Mouse (Mus musculus) megakaryocyte, adult 5-6 weeks (primary cell): ENCODE measurements around the gene Ano7. TPM values are rescaled to one million over a fixed set of nuclear protein-coding genes. Genes with fewer than 3 reads are reported as not detected.

ENCODE experiments used
- ATAC-seq: 2 replicates; pipeline ENCODE4 v1.8.0; 2016; ENCODE audit warnings: mild to moderate bottlenecking, inconsistent platforms; ENCODE audit not compliant: poor library complexity, severe bottlenecking
- total RNA-seq, 2 experiments: library from RNA; stranded (forward) in 1 of 2; stranded (reverse) in 1 of 2; fragments of 153-499, 151-499 nt in 1 of 2; fragments of 221-1000, 200-1000 nt in 1 of 2; gene quantifications; 2 replicates each; pipeline versions ENCODE4 v1.2.3 to v1.2.4; 2015 to 2017

Ano7 gene
- not detected in 2 replicates for total RNA-seq (2015)
- 1.2 TPM in 1 of 2 replicates, not detected in the other for total RNA-seq (2017)

DNA sequence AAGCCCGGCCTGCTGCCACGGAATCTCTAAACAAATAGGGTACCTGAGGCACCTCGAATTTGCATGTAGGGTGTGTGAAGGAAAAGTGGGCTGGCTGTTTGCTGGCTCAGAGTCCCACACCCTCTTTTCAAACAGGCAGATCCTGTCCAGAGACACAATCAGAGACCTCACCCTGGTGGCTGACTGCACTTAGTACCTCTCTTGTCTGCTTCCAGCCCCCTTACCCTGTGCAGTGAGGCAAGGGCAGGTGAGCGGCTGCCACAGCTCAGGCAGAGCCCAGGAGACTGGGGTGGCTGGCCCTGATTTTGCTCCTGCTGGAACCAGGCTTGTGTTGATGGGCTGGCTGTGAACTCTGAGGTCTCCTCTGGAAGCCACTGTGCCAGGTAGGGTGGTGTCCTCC, at the start of gene Ano7:
Gene Ano7, plus strand, starts transcription at position 266 of the 400 bp plus-strand sequence.
- ATAC-seq, result no peak

DNA sequence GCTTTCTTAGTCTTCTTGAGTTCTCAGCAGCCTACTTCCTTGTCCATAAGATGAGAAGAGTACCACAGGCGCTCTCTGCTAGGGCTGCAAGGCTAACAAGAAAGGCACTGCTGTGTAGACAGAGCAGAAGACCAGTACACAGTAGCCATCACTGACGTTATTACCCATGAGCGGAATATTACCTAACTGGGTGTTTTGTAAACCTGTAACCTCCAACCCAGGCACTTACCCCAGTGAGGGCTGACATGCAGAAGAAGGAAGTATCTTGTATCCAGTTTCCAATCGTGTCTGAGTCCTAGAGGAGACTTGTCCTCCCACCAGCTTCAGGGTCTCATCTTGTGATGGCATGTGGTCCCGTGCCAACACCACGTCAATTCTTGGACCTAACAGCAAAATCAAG, 49.8 kb upstream of the Ano7 start:
- peak; percentile 95 for ATAC-seq

DNA sequence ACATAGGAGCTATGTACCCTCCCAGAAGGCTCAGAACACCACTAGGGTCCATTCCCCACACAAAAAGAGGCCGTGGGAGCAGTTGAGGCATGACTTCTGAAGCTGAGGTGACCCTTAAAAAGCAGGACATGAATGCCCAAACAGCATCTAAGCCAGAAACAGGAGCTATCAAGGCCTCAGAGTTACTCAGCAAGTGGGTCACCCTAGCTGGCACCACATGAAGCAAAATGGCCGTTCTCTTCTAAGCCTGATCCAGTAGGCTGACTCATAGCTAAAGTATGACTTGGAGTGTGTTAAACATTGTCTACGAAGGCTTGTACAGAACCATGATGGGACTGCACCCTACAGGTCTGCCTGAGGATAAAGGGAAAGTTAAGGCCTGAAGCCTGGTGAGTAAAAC, 47.3 kb upstream of the Ano7 start:
- no peak for ATAC-seq

DNA sequence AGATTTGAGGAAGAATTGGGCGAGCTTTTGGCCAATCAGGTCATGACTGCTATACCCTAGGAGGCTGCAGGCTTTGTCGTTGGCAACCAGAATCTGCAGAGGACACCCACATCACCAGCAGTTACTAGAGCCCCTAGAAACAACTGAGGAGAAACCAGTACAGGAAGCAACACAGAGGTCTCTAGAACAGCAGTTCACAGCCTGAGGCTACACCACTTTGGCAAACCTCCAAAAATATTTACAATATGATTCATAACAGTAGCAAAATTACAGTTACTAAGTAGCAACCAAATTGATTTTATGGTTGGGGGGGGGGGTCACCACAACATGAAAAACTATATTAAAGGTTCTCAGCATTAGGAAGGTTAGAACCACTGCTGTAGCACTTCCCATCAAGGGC, 39.1 kb upstream of the Ano7 start:
- no peak for ATAC-seq

DNA sequence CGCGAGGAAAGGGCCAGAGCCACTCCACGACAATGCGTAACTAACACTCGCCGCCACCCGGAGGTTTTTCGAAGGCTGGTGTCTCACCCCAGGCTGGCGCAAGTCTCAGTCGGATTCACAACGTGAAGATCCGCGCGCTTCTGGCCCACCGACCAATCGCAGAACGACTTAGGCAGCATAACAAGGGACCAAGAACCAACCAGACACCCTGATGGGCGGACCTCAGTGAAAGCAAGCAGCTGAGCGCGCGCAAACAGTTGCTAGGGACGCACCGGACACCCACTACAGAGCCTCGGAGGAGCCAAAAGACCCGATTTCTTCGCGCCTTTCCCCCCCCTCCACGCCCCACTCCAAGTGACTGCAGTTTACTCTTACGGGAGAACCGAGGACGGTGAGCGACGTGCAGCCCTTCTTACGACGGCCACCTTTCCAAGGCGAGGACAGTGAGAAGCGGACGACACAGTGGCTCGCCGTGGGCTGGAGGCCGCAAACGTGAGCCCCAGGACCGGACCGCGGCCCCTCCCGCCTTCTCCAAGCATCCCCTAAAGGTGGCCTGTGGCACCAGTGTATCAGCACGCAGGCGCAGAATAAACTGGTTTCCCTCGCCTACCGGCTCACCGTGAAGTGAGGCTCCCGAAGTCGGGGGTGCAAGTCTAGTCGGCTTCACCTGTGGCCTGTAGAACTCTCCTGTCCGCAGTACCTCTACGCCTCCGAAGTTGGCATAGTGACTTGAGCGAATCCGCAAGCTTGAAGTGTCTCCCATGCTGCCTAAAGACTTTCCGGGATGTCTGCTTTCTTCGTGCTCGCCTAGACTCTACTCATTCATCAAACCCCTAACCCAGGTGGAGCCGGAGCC, 30.9 kb upstream of the Ano7 start, which contains the start of the genes Ppp1r7 and Pask:
Gene Ppp1r7, plus strand, starts transcription at position 207 of the 856 bp plus-strand sequence.
Gene Pask, minus strand, starts transcription at position 835 of the 856 bp plus-strand sequence.
- peak; percentile 87 for ATAC-seq

DNA sequence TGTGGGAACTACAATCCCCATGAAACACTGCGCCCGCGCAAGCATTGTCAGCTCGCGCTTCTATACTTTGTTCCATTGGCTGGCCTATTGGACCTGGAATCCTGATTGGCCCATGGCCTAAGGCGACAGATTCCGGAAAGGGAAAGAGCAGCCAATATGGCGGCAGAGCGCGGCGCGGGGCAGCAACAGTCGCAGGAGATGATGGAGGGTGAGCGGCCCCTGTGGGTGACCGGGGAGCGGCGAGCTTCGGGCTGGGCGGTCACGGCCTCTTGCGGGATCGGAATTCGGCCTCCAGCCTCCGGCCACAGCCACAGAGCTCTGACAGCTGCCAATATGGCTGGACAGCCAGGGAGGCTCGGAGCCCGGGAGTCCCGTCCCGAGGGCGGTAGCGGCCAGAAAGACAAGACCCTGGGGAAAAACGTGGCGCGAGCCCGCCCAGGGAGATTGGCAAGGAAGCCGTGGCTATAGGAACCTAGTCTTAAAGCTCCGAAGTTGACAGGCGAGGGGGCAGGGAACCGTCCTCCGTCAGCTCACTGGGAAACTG, 30.2 kb upstream of the Ano7 start:
- peak; percentile 87 for ATAC-seq

DNA sequence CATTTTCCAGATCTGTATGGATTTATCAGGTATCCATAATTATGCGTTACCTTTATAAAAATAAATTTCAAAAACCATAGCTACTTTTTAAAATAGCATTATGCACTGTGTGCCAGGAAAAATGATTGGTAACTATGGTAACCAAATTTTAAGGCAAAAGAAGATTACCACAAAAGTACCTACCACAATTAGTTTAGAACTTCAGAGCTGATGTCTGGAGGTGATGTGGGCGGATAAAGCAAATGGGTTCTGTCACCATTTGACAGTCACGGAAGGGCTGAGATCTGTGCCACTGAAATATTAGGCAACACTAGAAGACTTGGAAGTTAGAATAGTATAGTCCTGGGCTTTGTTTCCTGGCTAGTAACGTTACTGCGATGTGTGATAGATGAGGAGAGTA, 26.6 kb upstream of the Ano7 start:
- ATAC-seq, result no peak

DNA sequence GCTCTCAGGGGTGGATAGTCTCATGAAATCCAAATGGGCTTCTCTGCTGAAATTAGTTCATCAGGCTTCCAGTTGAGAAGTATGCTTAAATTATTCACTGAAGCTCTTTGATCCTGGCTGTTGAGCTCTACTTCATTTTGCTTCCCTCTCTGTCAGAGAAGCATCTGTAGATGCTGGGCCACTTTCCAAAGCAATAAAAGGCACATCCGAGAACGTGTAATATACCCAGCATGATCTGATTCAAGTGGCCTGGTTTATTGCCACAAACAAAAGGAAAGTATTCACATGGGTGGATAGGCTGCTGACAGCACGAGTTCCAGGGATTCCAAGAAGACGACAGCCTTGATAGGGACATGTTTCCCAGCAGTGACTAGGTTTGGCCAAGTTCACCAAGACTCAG, 24.0 kb upstream of the Ano7 start:
- no peak for ATAC-seq

DNA sequence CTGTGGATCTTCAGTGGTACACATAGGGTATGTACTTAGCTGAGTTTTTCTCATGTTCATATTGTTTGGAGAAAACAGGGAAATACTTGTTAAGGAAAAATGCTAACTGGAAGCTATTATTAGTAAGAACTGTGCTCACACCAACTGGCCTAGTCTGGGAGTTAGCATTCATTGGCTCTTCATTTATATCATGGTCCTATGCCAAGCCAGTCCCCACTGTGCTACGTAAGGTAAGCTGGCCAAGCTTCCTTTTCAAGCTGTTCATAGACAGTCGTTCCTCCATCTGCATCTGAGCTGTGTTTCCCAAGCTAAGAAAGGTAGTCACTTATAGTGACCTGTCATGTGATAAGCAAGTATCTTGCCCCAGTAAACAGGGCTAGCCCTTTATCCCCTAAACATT, 21.0 kb upstream of the Ano7 start:
- ATAC-seq, result no peak

DNA sequence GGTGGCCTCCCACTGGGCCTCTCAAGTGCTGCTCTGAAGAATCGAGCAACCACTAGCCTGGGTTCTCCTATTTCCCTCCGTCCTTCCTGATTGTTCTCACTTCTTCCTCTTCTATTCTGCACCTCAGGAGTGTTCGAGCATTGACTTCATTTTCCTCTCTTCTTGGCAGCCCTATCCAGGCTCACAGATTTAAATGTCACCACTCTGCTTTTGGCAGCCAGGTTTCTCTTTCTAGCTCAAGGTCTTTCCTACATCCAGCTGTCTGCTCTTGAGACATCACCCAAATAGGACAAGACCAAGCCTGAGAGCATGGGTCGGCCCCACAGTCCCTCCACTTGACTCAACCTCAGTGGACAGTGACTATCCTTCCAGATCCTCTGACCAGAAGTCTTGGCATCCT, 11.1 kb upstream of the Ano7 start:
- no peak for ATAC-seq

DNA sequence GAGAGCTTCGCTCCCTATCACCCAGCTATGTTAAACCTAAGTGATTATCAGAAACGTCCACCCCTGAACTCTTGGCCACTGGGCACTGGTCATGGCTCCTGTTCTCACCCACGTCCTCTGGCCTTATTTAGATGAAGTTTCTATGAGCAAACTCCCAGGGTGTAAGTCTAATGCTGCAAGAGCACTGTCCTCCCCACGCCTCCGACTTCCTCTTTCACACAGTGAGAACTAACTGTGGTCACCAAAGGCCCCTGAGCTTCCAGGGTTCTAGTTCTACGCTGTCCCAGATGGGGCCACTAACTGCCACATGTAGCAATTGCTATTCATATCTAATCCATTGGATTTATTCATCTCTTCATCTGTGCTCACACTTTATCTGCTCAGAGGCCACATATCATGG, 8.1 kb upstream of the Ano7 start:
- peak; percentile 56; the same call in 1 of the 2 replicates for ATAC-seq

DNA sequence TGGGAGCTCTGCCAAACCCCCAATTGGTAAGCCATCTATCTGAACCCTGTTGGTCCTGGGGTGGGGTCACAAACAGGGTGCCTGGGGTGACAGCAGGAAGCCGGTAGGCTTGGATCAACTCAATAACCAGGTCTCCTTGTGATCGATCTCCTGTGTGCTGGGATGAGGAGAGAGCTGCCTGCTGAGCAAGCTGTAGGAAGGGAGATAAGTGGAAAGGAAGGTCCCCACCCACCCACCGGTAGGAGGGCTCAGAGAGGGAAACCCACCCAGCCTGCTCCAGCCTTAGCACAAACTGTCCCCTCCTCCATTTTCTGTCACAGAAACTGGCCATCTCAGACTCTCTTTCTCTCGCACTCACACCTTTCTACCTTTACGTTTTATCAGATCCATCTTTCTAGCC, 3.6 kb downstream of the Ano7 start:
- no peak for ATAC-seq

DNA sequence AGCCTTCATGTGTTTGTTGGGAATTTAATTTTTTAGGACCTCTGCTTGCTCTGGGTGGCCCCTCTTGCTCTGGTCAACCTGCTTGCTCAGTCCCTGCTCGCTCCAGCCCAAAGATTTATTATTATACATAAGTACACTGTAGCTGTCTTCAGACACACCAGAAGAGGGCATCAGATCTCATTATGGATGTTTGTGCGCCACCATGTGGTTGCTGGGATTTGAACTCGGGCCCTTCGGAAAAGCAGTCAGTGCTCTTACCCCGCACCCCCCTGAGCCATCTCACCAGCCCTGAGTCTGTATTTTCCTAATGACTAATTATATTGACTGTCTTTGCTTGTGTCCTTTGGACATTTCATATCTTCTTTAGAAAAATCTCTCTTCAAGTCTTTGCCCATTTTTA, 5.4 kb downstream of the Ano7 start:
- ATAC-seq, result no peak

DNA sequence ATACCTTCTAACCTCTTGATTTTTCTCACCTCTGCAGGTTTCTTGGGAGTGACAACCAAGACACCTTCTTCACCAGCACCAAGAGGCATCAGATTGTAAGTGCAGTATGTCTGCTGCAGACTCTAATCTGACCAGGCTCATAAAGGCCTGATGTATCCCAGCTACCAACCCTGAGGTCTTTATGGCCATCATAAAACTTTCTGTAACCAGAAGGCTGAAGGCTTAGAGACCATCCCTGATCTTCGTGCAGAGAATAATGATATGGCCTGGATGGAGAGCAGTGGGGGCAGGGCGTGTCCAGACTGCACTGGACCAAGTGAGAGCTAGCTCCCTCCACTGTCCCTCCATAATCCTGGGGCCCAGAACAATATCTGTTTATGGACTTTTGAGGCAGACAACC, 13.5 kb downstream of the Ano7 start:
- ATAC-seq, result no peak

DNA sequence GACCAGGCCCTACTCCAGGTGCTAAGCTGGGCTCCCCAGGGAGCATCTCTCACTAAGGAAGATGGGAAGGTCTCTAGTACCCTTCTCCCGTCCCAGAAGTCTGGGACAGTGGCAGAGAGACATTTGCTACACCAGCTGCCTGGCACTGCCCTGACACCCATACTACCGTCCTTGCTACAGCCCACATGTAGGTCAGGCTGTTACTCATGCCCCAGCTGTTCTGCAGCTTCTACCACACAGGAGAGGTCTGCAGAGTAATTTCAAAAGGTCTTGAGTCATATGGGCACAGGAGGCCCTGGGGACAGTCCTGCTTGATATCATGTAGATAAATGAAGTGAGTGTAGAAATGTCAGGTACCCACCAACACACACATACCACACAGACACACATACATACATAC, 15.2 kb downstream of the Ano7 start:
- no peak for ATAC-seq

DNA sequence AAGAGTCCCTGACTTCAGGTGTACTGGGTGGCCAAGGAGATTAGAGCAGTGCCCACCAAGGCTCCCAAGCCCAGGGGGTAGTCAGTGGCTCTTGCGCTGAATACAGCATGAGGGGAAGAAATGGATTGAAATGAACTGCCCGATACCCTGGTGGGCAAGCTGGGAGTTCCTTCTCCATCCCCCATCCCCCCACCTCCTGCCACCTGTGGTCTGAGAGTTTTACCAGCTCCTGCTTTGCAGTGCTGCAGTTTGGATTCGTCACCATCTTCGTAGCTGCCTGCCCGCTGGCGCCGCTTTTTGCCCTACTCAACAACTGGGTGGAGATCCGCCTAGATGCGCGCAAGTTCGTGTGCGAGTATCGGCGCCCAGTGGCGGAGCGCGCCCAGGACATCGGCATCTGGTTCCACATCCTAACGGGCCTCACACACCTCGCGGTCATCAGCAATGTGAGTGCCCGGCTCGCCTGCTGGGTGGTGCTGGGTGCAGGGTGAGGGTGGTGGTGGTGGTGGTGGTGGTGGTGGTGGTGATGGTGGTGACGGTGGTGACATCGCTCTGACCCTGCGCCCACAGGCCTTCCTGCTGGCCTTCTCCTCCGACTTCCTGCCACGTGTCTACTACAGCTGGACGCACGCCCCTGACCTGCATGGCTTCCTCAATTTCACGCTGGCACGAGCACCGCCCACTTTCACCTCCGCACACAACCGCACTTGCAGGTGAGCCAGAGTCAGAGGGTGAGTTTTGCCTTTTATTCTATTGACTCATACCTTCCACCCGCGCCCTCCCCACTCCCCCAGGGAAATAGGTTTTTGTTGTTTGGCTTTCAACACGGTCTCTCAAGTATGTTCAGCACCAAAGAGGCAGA, 27.7 kb downstream of the Ano7 start:
- peak; percentile 93 for ATAC-seq

DNA sequence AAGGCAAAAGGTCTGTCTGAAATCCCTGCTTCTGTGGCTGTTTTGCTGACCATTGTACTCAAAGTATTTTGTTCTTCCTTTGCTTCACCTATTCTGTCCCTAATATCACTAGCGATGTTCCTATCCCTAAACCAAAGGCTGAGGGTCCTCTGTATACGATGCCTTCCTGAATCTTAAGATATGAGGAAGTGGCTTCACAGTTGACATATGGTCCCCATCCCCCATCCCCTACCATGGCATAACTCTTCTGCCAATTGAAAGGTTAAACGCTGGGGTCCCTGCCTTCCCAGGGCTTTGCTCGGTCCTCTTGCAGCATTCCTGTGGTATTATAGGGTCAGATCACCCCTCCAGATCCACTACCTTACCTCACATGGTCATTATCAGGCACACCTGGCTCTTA, 29.7 kb downstream of the Ano7 start:
- ATAC-seq, result no peak

DNA sequence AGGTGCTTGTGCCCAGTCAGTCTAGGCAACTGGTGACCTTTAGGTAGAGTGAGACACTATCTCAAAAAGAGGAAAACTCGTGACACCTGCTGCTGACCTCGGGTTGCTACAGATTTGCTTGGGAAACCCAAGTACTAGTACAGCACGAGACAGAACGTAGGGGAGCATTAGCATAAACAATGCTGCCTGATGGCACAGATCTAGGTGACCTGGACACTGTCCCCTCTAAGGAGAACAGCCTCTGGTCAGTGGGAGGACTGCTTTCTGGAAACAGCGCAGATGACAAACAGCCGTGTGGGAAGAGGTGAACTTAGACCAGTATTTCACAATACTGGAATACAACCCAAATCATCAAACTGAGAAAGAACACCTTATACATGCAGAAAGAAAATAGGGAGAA, 58.4 kb downstream of the Ano7 start:
- ATAC-seq, result no peak

DNA sequence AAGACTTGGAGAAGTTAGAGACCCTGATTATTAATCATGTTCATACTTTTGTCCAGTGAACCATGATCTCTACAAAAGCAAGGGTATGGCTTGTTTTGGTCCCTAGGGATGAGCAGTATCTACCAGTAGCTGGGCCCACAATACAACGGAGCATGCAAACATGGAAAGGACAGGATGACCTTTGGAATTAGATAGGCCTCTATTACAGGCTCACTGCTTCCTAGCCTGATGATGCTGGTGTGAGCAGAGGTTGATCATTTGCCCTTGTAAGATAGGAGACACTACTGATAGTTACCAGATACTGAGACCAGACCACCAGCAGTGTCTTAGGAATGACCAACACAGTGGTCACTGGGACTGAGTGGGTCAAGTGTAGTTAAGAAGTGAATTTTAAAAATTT, 65.6 kb downstream of the Ano7 start:
- no peak for ATAC-seq

DNA sequence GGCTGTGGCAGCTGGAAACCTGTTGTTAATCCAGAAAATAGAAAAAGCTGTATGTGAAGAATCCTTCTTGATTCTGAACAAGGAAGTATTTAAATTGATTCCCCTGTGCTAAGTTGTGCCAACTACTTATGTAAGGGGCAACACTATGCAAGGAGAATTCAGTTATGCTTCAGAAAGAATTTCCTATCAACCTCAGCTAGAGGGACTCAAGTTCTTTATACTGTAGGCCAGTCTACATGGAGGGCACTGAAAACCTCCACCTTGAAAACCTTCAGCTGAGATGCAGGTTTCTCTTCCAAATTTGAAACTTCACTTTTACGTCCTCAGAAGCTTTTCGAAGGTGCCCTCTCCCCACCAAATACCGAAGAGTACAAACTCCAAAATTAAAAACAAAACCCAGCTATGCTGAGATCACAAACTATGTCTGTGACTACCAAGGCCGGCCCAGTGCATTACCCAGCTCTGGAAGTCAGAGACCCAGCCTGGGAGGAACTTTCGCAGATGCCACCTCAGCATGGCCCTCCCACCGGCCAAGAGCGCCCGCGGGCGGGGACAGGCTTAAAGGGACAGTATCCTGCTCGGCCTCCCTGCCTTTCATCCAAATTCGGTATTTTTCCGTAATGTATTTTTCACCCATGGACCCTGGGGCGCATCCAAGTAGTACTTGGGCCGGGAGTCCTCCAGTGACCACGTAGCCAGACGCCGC, 70.8 kb downstream of the Ano7 start:
- ATAC-seq, result peak; percentile 81
